Mouse (Mus musculus): ENCODE measurements around the gene Vwa5b2. TPM values are rescaled to one million over a fixed set of nuclear protein-coding genes. Genes with fewer than 3 reads are reported as not detected.
A peak's percentile ranks its signal among the peaks of the same experiment; 100 is the strongest.

Vwa5b2 gene
- polyA plus RNA-seq, 1 experiment from 2014 or later = 2.2 TPM

MicroRNA genes within 50 kb of the gene (microRNA counts, 519-probe panel; counts per million panel counts)
- 2,620 counts per million, percentile 55 among the panel's probes with 10 or more counts for microRNA mmu-miR-1224

Small RNA genes within 50 kb of the gene (microRNA-seq; reads per million reads assigned to microRNA genes)
- 7.0 reads per million, percentile 25 among the genes with 10 or more reads in this experiment for gene Mir1224 (ENCODE audit: borderline number of aligned reads)

Other genes with a start within 250 kb of the Vwa5b2 start
- 63.5 and 63.8 TPM in 2 replicates for gene Abcc5, start 163.1 kb upstream of the Vwa5b2 start, polyA plus RNA-seq (2014; fragmentation: Nextera tagmentation; extraction: Ambion mirVana)
- 82.4 and 88.0 TPM in 2 replicates for gene Eif2b5, start 90.7 kb upstream of the Vwa5b2 start, polyA plus RNA-seq (2014; fragmentation: Nextera tagmentation; extraction: Ambion mirVana)
- gene Dvl3, start 72.5 kb upstream of the Vwa5b2 start, polyA plus RNA-seq (2014; fragmentation: Nextera tagmentation; extraction: Ambion mirVana) = 26.5 and 30.8 TPM in 2 replicates
- gene Ap2m1, start 54.0 kb upstream of the Vwa5b2 start, polyA plus RNA-seq (2014; fragmentation: Nextera tagmentation; extraction: Ambion mirVana) = 573 and 628 TPM in 2 replicates
- 54.2 and 61.5 TPM in 2 replicates for gene Abcf3, start 40.9 kb upstream of the Vwa5b2 start, polyA plus RNA-seq (2014; fragmentation: Nextera tagmentation; extraction: Ambion mirVana)
- gene Eef1akmt4, start 22.1 kb downstream of the Vwa5b2 start, polyA plus RNA-seq (2014; fragmentation: Nextera tagmentation; extraction: Ambion mirVana) = 33.1 and 36.3 TPM in 2 replicates
- 0.70 TPM in 1 of 2 replicates, not detected in the other for gene Gm49333, start 22.1 kb downstream of the Vwa5b2 start, polyA plus RNA-seq (2014; fragmentation: Nextera tagmentation; extraction: Ambion mirVana)
- gene Alg3, start 22.3 kb downstream of the Vwa5b2 start, polyA plus RNA-seq (2014; fragmentation: Nextera tagmentation; extraction: Ambion mirVana) = 40.2 and 40.6 TPM in 2 replicates
- 2.1 and 3.0 TPM in 2 replicates for gene Camk2n2, start 31.8 kb downstream of the Vwa5b2 start, polyA plus RNA-seq (2014; fragmentation: Nextera tagmentation; extraction: Ambion mirVana)
- gene Ece2, start 40.4 kb downstream of the Vwa5b2 start, polyA plus RNA-seq (2014; fragmentation: Nextera tagmentation; extraction: Ambion mirVana) = 3.3 and 5.0 TPM in 2 replicates
- gene Psmd2, start 62.2 kb downstream of the Vwa5b2 start, polyA plus RNA-seq (2014; fragmentation: Nextera tagmentation; extraction: Ambion mirVana) = 278 and 312 TPM in 2 replicates
- 153 and 157 TPM in 2 replicates for gene Eif4g1, start 78.8 kb downstream of the Vwa5b2 start, polyA plus RNA-seq (2014; fragmentation: Nextera tagmentation; extraction: Ambion mirVana)
- 10.9 and 11.2 TPM in 2 replicates for gene Fam131a, start 103.8 kb downstream of the Vwa5b2 start, polyA plus RNA-seq (2014; fragmentation: Nextera tagmentation; extraction: Ambion mirVana)
- 107 and 115 TPM in 2 replicates for gene Polr2h, start 128.2 kb downstream of the Vwa5b2 start, polyA plus RNA-seq (2014; fragmentation: Nextera tagmentation; extraction: Ambion mirVana)
- 11.9 and 13.3 TPM in 2 replicates for gene Clcn2, start 128.3 kb downstream of the Vwa5b2 start, polyA plus RNA-seq (2014; fragmentation: Nextera tagmentation; extraction: Ambion mirVana)
- gene Chrd, start 143.7 kb downstream of the Vwa5b2 start, polyA plus RNA-seq (2014; fragmentation: Nextera tagmentation; extraction: Ambion mirVana) = 9.1 and 11.7 TPM in 2 replicates
- gene Thpo, start 145.0 kb downstream of the Vwa5b2 start, polyA plus RNA-seq (2014; fragmentation: Nextera tagmentation; extraction: Ambion mirVana) = 0.54 and 0.89 TPM in 2 replicates